Mouse (Mus musculus): ENCODE data around the gene Ncs1. TPM values are rescaled to one million over a fixed set of nuclear protein-coding genes. Genes with fewer than 3 reads are reported as not detected.

Gene Ncs1
- total and polyA plus RNA-seq, 2 experiments from 2014 or later: 167 to 185 TPM

GRCm38 (mm10) chr2:31260549-31260948, 14.9 kb downstream of the Ncs1 start:
- no peak overlapping the region for H3K27ac ChIP-seq
- H3K9me3 ChIP-seq (ENCODE audit: low read length): no peaks in the 10 kb centered on the region
- 86% methylated on average over 8 of the region's 8 CpGs for WGBS
- H3K27me3 ChIP-seq (ENCODE audit: insufficient read depth, low read length): no peaks in the 10 kb centered on the region
- DNase-seq (ENCODE audit: low spot score): no peak
- no peak overlapping the region for H3K4me3 ChIP-seq (ENCODE audit: low read length)
- TF ChIP-seq CTCF (IDR thresholded peaks at IDR 0.05; ENCODE audit: low read depth): no peak
- H3K4me2 ChIP-seq (ENCODE audit: low read depth, low read length): no peak overlapping the region
- no peaks in the 10 kb centered on the region for H3K36me3 ChIP-seq (ENCODE audit: insufficient read depth, low read length)
- H3K4me1 ChIP-seq (ENCODE audit: insufficient read depth, low read length): peaks cover 63% of the 10 kb centered on the region
- no peak overlapping the region for H3K9ac ChIP-seq (replicated peaks; ENCODE audit: low read length)
- ATAC-seq: no peak

- Histone ChIP-seq H3K27me3 (ENCODE audit: insufficient read depth, low read length) (no peaks in the 10 kb centered on the region), H3K27ac (peak overlapping the region; percentile 89), H3K4me2 (ENCODE audit: low read depth, low read length) (peak overlapping the region; percentile 13; the same call in 1 of the 2 replicates), H3K4me1 (ENCODE audit: insufficient read depth, low read length) (peaks cover 58% of the 10 kb centered on the region), H3K9me3 (ENCODE audit: low read length) (no peaks in the 10 kb centered on the region), H3K4me3 (ENCODE audit: low read length) (no peak overlapping the region), H3K9ac (replicated peaks; ENCODE audit: low read length) (0 out of 2 replicates have a peak overlapping the region, but pooled peaks have one; percentile 7), H3K36me3 (ENCODE audit: insufficient read depth, low read length) (no peaks in the 10 kb centered on the region)
- WGBS: 40% methylated on average over 8 of the region's 8 CpGs
- TF ChIP-seq CTCF (IDR thresholded peaks at IDR 0.05; ENCODE audit: low read depth): no peak
- ATAC-seq (peak; percentile 81), DNase-seq (ENCODE audit: low spot score) (peak; percentile 83)
Observed at GRCm38 (mm10) chr2:31263039-31263461, 17.4 kb downstream of the Ncs1 start.

- H3K4me2 ChIP-seq (ENCODE audit: low read depth, low read length): peak overlapping the region; percentile 13; the same call in 1 of the 2 replicates
- H3K4me1 ChIP-seq (ENCODE audit: insufficient read depth, low read length): peaks cover 59% of the 10 kb centered on the region
- DNase-seq (ENCODE audit: low spot score): peak; percentile 94
- TF ChIP-seq CTCF (IDR thresholded peaks at IDR 0.05; ENCODE audit: low read depth): peak; percentile 27
- 0 out of 2 replicates have a peak overlapping the region, but pooled peaks have one; percentile 7 for H3K9ac ChIP-seq (replicated peaks; ENCODE audit: low read length)
- peak overlapping the region; percentile 89 for H3K27ac ChIP-seq
- H3K36me3 ChIP-seq (ENCODE audit: insufficient read depth, low read length): no peaks in the 10 kb centered on the region
- no peaks in the 10 kb centered on the region for H3K27me3 ChIP-seq (ENCODE audit: insufficient read depth, low read length)
- 12% methylated on average over 10 of the region's 10 CpGs for WGBS
- H3K4me3 ChIP-seq (ENCODE audit: low read length): no peak overlapping the region
- peak; percentile 76 for ATAC-seq
- no peaks in the 10 kb centered on the region for H3K9me3 ChIP-seq (ENCODE audit: low read length)
Observed at GRCm38 (mm10) chr2:31263746-31264378, 18.2 kb downstream of the Ncs1 start.

- WGBS: 14% methylated on average over 6 of the region's 6 CpGs
- Histone ChIP-seq H3K9ac (replicated peaks; ENCODE audit: low read length) (no peak overlapping the region), H3K9me3 (ENCODE audit: low read length) (no peaks in the 10 kb centered on the region), H3K4me2 (ENCODE audit: low read depth, low read length) (no peak overlapping the region), H3K36me3 (ENCODE audit: insufficient read depth, low read length) (no peaks in the 10 kb centered on the region), H3K27me3 (ENCODE audit: insufficient read depth, low read length) (no peaks in the 10 kb centered on the region), H3K4me1 (ENCODE audit: insufficient read depth, low read length) (peaks cover 50% of the 10 kb centered on the region), H3K27ac (peak overlapping the region; percentile 32), H3K4me3 (ENCODE audit: low read length) (no peak overlapping the region)
- peak; percentile 51 for DNase-seq (ENCODE audit: low spot score)
- TF ChIP-seq CTCF (IDR thresholded peaks at IDR 0.05; ENCODE audit: low read depth): no peak
- no peak for ATAC-seq
Observed at GRCm38 (mm10) chr2:31267447-31267846, 21.8 kb downstream of the Ncs1 start.

GRCm38 (mm10) chr2:31268631-31269030, 23.0 kb downstream of the Ncs1 start:
- Histone ChIP-seq H3K27ac (peak overlapping the region; percentile 16; the same call in 1 of the 2 replicates), H3K36me3 (ENCODE audit: insufficient read depth, low read length) (no peaks in the 10 kb centered on the region), H3K9me3 (ENCODE audit: low read length) (no peaks in the 10 kb centered on the region), H3K4me3 (ENCODE audit: low read length) (no peak overlapping the region), H3K4me1 (ENCODE audit: insufficient read depth, low read length) (peaks cover 43% of the 10 kb centered on the region), H3K4me2 (ENCODE audit: low read depth, low read length) (no peak overlapping the region), H3K9ac (replicated peaks; ENCODE audit: low read length) (no peak overlapping the region), H3K27me3 (ENCODE audit: insufficient read depth, low read length) (no peaks in the 10 kb centered on the region)
- no peak for TF ChIP-seq CTCF (IDR thresholded peaks at IDR 0.05; ENCODE audit: low read depth)
- WGBS: 45% methylated on average over 5 of the region's 5 CpGs
- DNase-seq (ENCODE audit: low spot score) (no peak), ATAC-seq (no peak)

GRCm38 (mm10) chr2:31269188-31269587, 23.6 kb downstream of the Ncs1 start:
- Histone ChIP-seq H3K27me3 (ENCODE audit: insufficient read depth, low read length) (no peaks in the 10 kb centered on the region), H3K4me2 (ENCODE audit: low read depth, low read length) (no peak overlapping the region), H3K27ac (peak overlapping the region; percentile 16; the same call in 1 of the 2 replicates), H3K36me3 (ENCODE audit: insufficient read depth, low read length) (no peaks in the 10 kb centered on the region), H3K9ac (replicated peaks; ENCODE audit: low read length) (no peak overlapping the region), H3K9me3 (ENCODE audit: low read length) (no peaks in the 10 kb centered on the region), H3K4me1 (ENCODE audit: insufficient read depth, low read length) (peaks cover 38% of the 10 kb centered on the region), H3K4me3 (ENCODE audit: low read length) (no peak overlapping the region)
- 66% methylated on average over 6 of the region's 6 CpGs for WGBS
- no peak for DNase-seq (ENCODE audit: low spot score)
- no peak for ATAC-seq
- no peak for TF ChIP-seq CTCF (IDR thresholded peaks at IDR 0.05; ENCODE audit: low read depth)

- H3K4me3 ChIP-seq (ENCODE audit: low read length): no peak overlapping the region
- no peak overlapping the region for H3K4me2 ChIP-seq (ENCODE audit: low read depth, low read length)
- DNase-seq (ENCODE audit: low spot score) (no peak), ATAC-seq (no peak)
- no peaks in the 10 kb centered on the region for H3K9me3 ChIP-seq (ENCODE audit: low read length)
- no peak overlapping the region for H3K9ac ChIP-seq (replicated peaks; ENCODE audit: low read length)
- no peaks in the 10 kb centered on the region for H3K36me3 ChIP-seq (ENCODE audit: insufficient read depth, low read length)
- 93% methylated on average over 10 of the region's 10 CpGs for WGBS
- no peak overlapping the region for H3K27ac ChIP-seq
- H3K27me3 ChIP-seq (ENCODE audit: insufficient read depth, low read length): no peaks in the 10 kb centered on the region
- TF ChIP-seq CTCF (IDR thresholded peaks at IDR 0.05; ENCODE audit: low read depth): no peak
- peaks cover 32% of the 10 kb centered on the region for H3K4me1 ChIP-seq (ENCODE audit: insufficient read depth, low read length)
Observed at GRCm38 (mm10) chr2:31269847-31270246, 24.2 kb downstream of the Ncs1 start.

All from hindbrain, postnatal 0 days (tissue).